Comparison of ENCODE assay signal across 1 mouse cellular context in genomic region chr9:54586199-54587061, GRCm38 (mm10).
TF ChIP-seq lines count a peak whose summit lies in the region.

TSS of gene Idh3a (plus strand) at chr9:54586334.

TF ChIP-seq in CH12.LX, 34 proteins besides CTCF, POLR2A, EP300 and RAD21 (continued from another document):
- TF ChIP-seq JUND (conservative IDR thresholded peaks at IDR 0.05; ENCODE audit: low read depth, low read length): no peak
- TF ChIP-seq POLR2AphosphoS2 (IDR thresholded peaks at IDR 0.05; ENCODE audit: low read depth, low read length): no peak
- TF ChIP-seq BHLHE40 (IDR thresholded peaks at IDR 0.05; ENCODE audit: low read depth, low read length): no peak
- TF ChIP-seq E2F4 (IDR thresholded peaks at IDR 0.05; ENCODE audit: insufficient replicate concordance, low read depth, low read length): no peak
- TF ChIP-seq UBTF (IDR thresholded peaks at IDR 0.05; ENCODE audit: low read depth, low read length): no peak
- TF ChIP-seq IRF4 (IDR thresholded peaks at IDR 0.05; ENCODE audit: low read depth, low read length): no peak; the same call in none of the 2 replicates
- peak; percentile 95 for TF ChIP-seq NRF1 (IDR thresholded peaks at IDR 0.05; ENCODE audit: low read depth, low read length)
- TF ChIP-seq PAX5 (IDR thresholded peaks at IDR 0.05; ENCODE audit: low read length): no peak
- TF ChIP-seq SMC3 (IDR thresholded peaks at IDR 0.05; ENCODE audit: low read depth, low read length): no peak
- TF ChIP-seq TBP (conservative IDR thresholded peaks at IDR 0.05; ENCODE audit: low read depth, low read length): 0 out of 2 replicates have a peak, but pooled peaks have one; percentile 51
- TF ChIP-seq MXI1 (IDR thresholded peaks at IDR 0.05; ENCODE audit: low read depth, low read length): peak; percentile 91; the same call in 1 of the 2 replicates
- no peak for TF ChIP-seq JUN (IDR thresholded peaks at IDR 0.05; ENCODE audit: insufficient read depth, low read depth, low read length)
- 0 out of 2 replicates have a peak, but pooled peaks have one; percentile 18 for TF ChIP-seq MAZ (IDR thresholded peaks at IDR 0.05; ENCODE audit: low read depth, low read length)
- no peak for TF ChIP-seq ZKSCAN1 (IDR thresholded peaks at IDR 0.05; ENCODE audit: borderline replicate concordance, low read depth, low read length)
- no peak for TF ChIP-seq RCOR1 (conservative IDR thresholded peaks at IDR 0.05; ENCODE audit: low read depth, low read length)
- TF ChIP-seq SIN3A (IDR thresholded peaks at IDR 0.05; ENCODE audit: low read length): peak; percentile 54; the same call in 1 of the 2 replicates
- peak; percentile 47 for TF ChIP-seq USF1 (IDR thresholded peaks at IDR 0.05; ENCODE audit: low read depth, low read length)
